15 mouse cellular contexts compared by ENCODE assay signal in genomic region chr14:55575711-55576110, GRCm38 (mm10). TPM values are rescaled to one million over a fixed set of nuclear protein-coding genes. Genes with fewer than 3 reads are reported as not detected.
A peak's percentile ranks its signal among the peaks of the same experiment; 100 is the strongest.
DNase-seq lines count a peak whose midpoint lies in the region; ATAC-seq and TF ChIP-seq lines count a peak whose summit lies in the region.
"Had no signal": no experiment of that assay in that cellular context is flagged by ENCODE, and none has a peak within 500 bp of the region (broad histone marks: within the 10 kb centered on the region; RNA-seq: fewer than 3 reads in every experiment).

No protein-coding gene starts in this region.

- WGBS in stomach, embryonic 16.5 days: 76% methylated on average over 13 of the region's 13 CpGs
- WGBS in stomach, postnatal 0 days: 68% methylated on average over 13 of the region's 13 CpGs
- WGBS in kidney, embryonic 16.5 days: 73% methylated on average over 13 of the region's 13 CpGs

- DNase-seq in gastrocnemius, adult 18-20 months (ENCODE audit: low spot score): peak; percentile 50
- no peak for DNase-seq in gastrocnemius, postnatal 4 days (ENCODE audit: low spot score in 2 of 2)
- no peak for DNase-seq in stomach, postnatal 0 days (ENCODE audit: low spot score)
- DNase-seq in skeletal muscle tissue, adult 2 months (ENCODE audit: low read depth, low spot score): peak; percentile 65
- no peak for DNase-seq in right cerebral cortex, postnatal 10 days (ENCODE audit: low spot score in 2 of 2)
- DNase-seq: adrenal gland, postnatal 25 days; cerebellum, adult 9-10 months; spleen, adult 18-20 months; thymus, postnatal 36 days had no signal

- no peak overlapping the region for H3K27ac ChIP-seq in stomach, embryonic 16.5 days (ENCODE audit: low read length)
- no peak overlapping the region for H3K27ac ChIP-seq in stomach, postnatal 0 days (replicated peaks)
- H3K27ac ChIP-seq in kidney, embryonic 16.5 days (ENCODE audit: low read length): 0 out of 2 replicates have a peak overlapping the region, but pooled peaks have one; percentile 15

- peaks cover 5% of the 10 kb centered on the region for H3K36me3 ChIP-seq in stomach, embryonic 16.5 days (ENCODE audit: control insufficient read depth, insufficient read depth, low read length)
- peaks cover 2% of the 10 kb centered on the region; the same call in 1 of the 2 replicates for H3K36me3 ChIP-seq in stomach, postnatal 0 days (ENCODE audit: control insufficient read depth, insufficient read depth, low read length)
- H3K36me3 ChIP-seq in kidney, embryonic 16.5 days (ENCODE audit: insufficient read depth, low read length): peaks cover 7% of the 10 kb centered on the region

- TF ChIP-seq EP300 in stomach, postnatal 0 days (optimal IDR thresholded peaks at IDR 0.05): no peak

- no peak overlapping the region for H3K4me3 ChIP-seq in stomach, embryonic 16.5 days (replicated peaks; ENCODE audit: low read length)
- no peak overlapping the region for H3K4me3 ChIP-seq in stomach, postnatal 0 days (ENCODE audit: low read depth, low read length)
- H3K4me3 ChIP-seq in kidney, embryonic 16.5 days (ENCODE audit: low read length): no peak overlapping the region

- ATAC-seq in stomach, embryonic 16.5 days (ENCODE audit: insufficient read depth, low FRiP score): no peak
- no peak for ATAC-seq in stomach, postnatal 0 days (ENCODE audit: low FRiP score, low TSS enrichment)
- no peak for ATAC-seq in kidney, embryonic 16.5 days (ENCODE audit: low FRiP score, low TSS enrichment)
- no peak for ATAC-seq in granulocyte monocyte progenitor cell, adult 5-6 weeks (replicated peaks; ENCODE audit: poor library complexity, severe bottlenecking)
- ATAC-seq: hindbrain, embryonic 16.5 days; midbrain, embryonic 16.5 days had no signal

- peaks cover 13% of the 10 kb centered on the region for H3K4me1 ChIP-seq in stomach, embryonic 16.5 days (ENCODE audit: control insufficient read depth, insufficient read depth, low read length)
- H3K4me1 ChIP-seq in stomach, postnatal 0 days (replicated peaks; ENCODE audit: control insufficient read depth, insufficient read depth): no peaks in the 10 kb centered on the region
- peaks cover 22% of the 10 kb centered on the region for H3K4me1 ChIP-seq in kidney, embryonic 16.5 days (ENCODE audit: insufficient read depth, low read length)

- TF ChIP-seq CTCF in stomach, postnatal 0 days (IDR thresholded peaks at IDR 0.05; ENCODE audit: low read depth): no peak

- no peaks in the 10 kb centered on the region for H3K27me3 ChIP-seq in stomach, embryonic 16.5 days (ENCODE audit: control insufficient read depth, insufficient read depth, low read length)
- H3K27me3 ChIP-seq in stomach, postnatal 0 days (ENCODE audit: control insufficient read depth, insufficient read depth, low read length): no peaks in the 10 kb centered on the region
- H3K27me3 ChIP-seq in kidney, embryonic 16.5 days (ENCODE audit: insufficient read depth, low read length): no peaks in the 10 kb centered on the region

- H3K9ac ChIP-seq in stomach, embryonic 16.5 days (ENCODE audit: low read length): peak overlapping the region; percentile 39; the same call in 1 of the 2 replicates
- H3K9ac ChIP-seq in stomach, postnatal 0 days (ENCODE audit: low read length): no peak overlapping the region
- H3K9ac ChIP-seq in kidney, embryonic 16.5 days (replicated peaks; ENCODE audit: low read length): peak overlapping the region; percentile 53

- H3K4me2 ChIP-seq in stomach, embryonic 16.5 days (ENCODE audit: low read depth, low read length): 0 out of 2 replicates have a peak overlapping the region, but pooled peaks have one; percentile 21
- no peak overlapping the region for H3K4me2 ChIP-seq in stomach, postnatal 0 days (replicated peaks; ENCODE audit: low read depth)
- H3K4me2 ChIP-seq in kidney, embryonic 16.5 days (replicated peaks; ENCODE audit: low read depth, low read length): no peak overlapping the region

- no peaks in the 10 kb centered on the region for H3K9me3 ChIP-seq in stomach, embryonic 16.5 days (replicated peaks; ENCODE audit: control insufficient read depth, low read length)
- no peaks in the 10 kb centered on the region for H3K9me3 ChIP-seq in stomach, postnatal 0 days (ENCODE audit: control insufficient read depth, low read length)
- no peaks in the 10 kb centered on the region for H3K9me3 ChIP-seq in kidney, embryonic 16.5 days (ENCODE audit: low read length)

RNA-seq across cellular contexts. Expression of gene Fitm1, which starts 0.3 kb away (rescaled TPM):
- 100 to 1,000 TPM; 273 to 289 TPM for total RNA-seq in gastrocnemius, adult 18-20 months (2021)
- 100 to 1,000 TPM; 294 to 332 TPM for total RNA-seq in gastrocnemius, postnatal 4 days (2021)
- polyA plus RNA-seq in stomach, embryonic 16.5 days (2015; fragmentation: Nextera tagmentation; extraction: Ambion mirVana): 0.64 and 8.1 TPM in 2 replicates
- 0.30 and 0.35 TPM in 2 replicates for polyA plus RNA-seq in stomach, postnatal 0 days (2015; fragmentation: Nextera tagmentation; extraction: Ambion mirVana)
- 4.5 and 4.6 TPM in 2 replicates for polyA plus RNA-seq in kidney, embryonic 16.5 days (2015; fragmentation: Nextera tagmentation; extraction: Ambion mirVana)
- not detected in 2 replicates for total RNA-seq in granulocyte monocyte progenitor cell, adult 5-6 weeks (2014; fragmentation: Nextera tagmentation)
- 2.4 TPM in 1 of 2 replicates, not detected in the other for total RNA-seq in granulocyte monocyte progenitor cell, adult 5-6 weeks (2017)
- total RNA-seq: layer of hippocampus, postnatal 10 days had no signal
- polyA plus RNA-seq: midbrain, embryonic 16.5 days had no signal

RNA-seq across cellular contexts. Expression of gene Psme1, which starts 2.2 kb away (rescaled TPM):
- 10 to 100 TPM; 65.1 to 72.7 TPM for total RNA-seq in gastrocnemius, adult 18-20 months (2021)
- total RNA-seq in gastrocnemius, postnatal 4 days (2021): 10 to 100 TPM; 82.0 to 88.4 TPM
- polyA plus RNA-seq in stomach, embryonic 16.5 days (2015; fragmentation: Nextera tagmentation; extraction: Ambion mirVana): 149 and 162 TPM in 2 replicates
- 130 and 136 TPM in 2 replicates for polyA plus RNA-seq in stomach, postnatal 0 days (2015; fragmentation: Nextera tagmentation; extraction: Ambion mirVana)
- 156 and 168 TPM in 2 replicates for polyA plus RNA-seq in kidney, embryonic 16.5 days (2015; fragmentation: Nextera tagmentation; extraction: Ambion mirVana)
- total RNA-seq in granulocyte monocyte progenitor cell, adult 5-6 weeks (2014; fragmentation: Nextera tagmentation): 534 and 592 TPM in 2 replicates
- 280 and 325 TPM in 2 replicates for total RNA-seq in granulocyte monocyte progenitor cell, adult 5-6 weeks (2017)

RNA-seq across cellular contexts. Expression of gene Emc9, which starts 9.4 kb away (rescaled TPM):
- 10 to 100 TPM; 38.2 to 40.5 TPM for total RNA-seq in gastrocnemius, adult 18-20 months (2021)
- total RNA-seq in gastrocnemius, postnatal 4 days (2021): 10 to 100 TPM; 49.1 to 53.6 TPM
- polyA plus RNA-seq in stomach, embryonic 16.5 days (2015; fragmentation: Nextera tagmentation; extraction: Ambion mirVana): 11.4 and 11.5 TPM in 2 replicates
- polyA plus RNA-seq in stomach, postnatal 0 days (2015; fragmentation: Nextera tagmentation; extraction: Ambion mirVana): 13.1 and 14.5 TPM in 2 replicates
- 9.3 and 9.5 TPM in 2 replicates for polyA plus RNA-seq in kidney, embryonic 16.5 days (2015; fragmentation: Nextera tagmentation; extraction: Ambion mirVana)
- 0.85 TPM in 1 of 2 replicates, not detected in the other for total RNA-seq in granulocyte monocyte progenitor cell, adult 5-6 weeks (2014; fragmentation: Nextera tagmentation)
- 2.1 and 5.1 TPM in 2 replicates for total RNA-seq in granulocyte monocyte progenitor cell, adult 5-6 weeks (2017)

RNA-seq across cellular contexts. Expression of gene Psme2, which starts 15.2 kb away (rescaled TPM):
- 10 to 100 TPM; 50.1 to 56.1 TPM for total RNA-seq in gastrocnemius, adult 18-20 months (2021)
- 100 to 1,000 TPM; 124 to 153 TPM for total RNA-seq in gastrocnemius, postnatal 4 days (2021)
- polyA plus RNA-seq in stomach, embryonic 16.5 days (2015; fragmentation: Nextera tagmentation; extraction: Ambion mirVana): 203 and 283 TPM in 2 replicates
- polyA plus RNA-seq in stomach, postnatal 0 days (2015; fragmentation: Nextera tagmentation; extraction: Ambion mirVana): 268 and 316 TPM in 2 replicates
- 207 and 226 TPM in 2 replicates for polyA plus RNA-seq in kidney, embryonic 16.5 days (2015; fragmentation: Nextera tagmentation; extraction: Ambion mirVana)
- 330 and 352 TPM in 2 replicates for total RNA-seq in granulocyte monocyte progenitor cell, adult 5-6 weeks (2014; fragmentation: Nextera tagmentation)
- 225 and 247 TPM in 2 replicates for total RNA-seq in granulocyte monocyte progenitor cell, adult 5-6 weeks (2017)

RNA-seq across cellular contexts. Expression of gene A730061H03Rik, which starts 15.5 kb away (rescaled TPM):
- total RNA-seq in gastrocnemius, adult 18-20 months (2021): not detected
- 1 to 10 TPM in 1 of 2 experiments, not detected in 1; 1.4 TPM for total RNA-seq in gastrocnemius, postnatal 4 days (2021)
- 0.89 and 1.2 TPM in 2 replicates for polyA plus RNA-seq in stomach, embryonic 16.5 days (2015; fragmentation: Nextera tagmentation; extraction: Ambion mirVana)
- polyA plus RNA-seq in stomach, postnatal 0 days (2015; fragmentation: Nextera tagmentation; extraction: Ambion mirVana): 0.57 and 0.93 TPM in 2 replicates
- polyA plus RNA-seq in kidney, embryonic 16.5 days (2015; fragmentation: Nextera tagmentation; extraction: Ambion mirVana): 1.2 and 1.6 TPM in 2 replicates
- 1.9 TPM in 1 of 2 replicates, not detected in the other for total RNA-seq in granulocyte monocyte progenitor cell, adult 5-6 weeks (2014; fragmentation: Nextera tagmentation)
- total RNA-seq in granulocyte monocyte progenitor cell, adult 5-6 weeks (2017): 1.0 TPM in 1 of 2 replicates, not detected in the other

Comparison
In these comparisons a context has a peak if more than half of its experiments do, and no peak if none do; other contexts are left out.
1. DNase-seq: peak in gastrocnemius, adult 18-20 months (single experiment) and skeletal muscle tissue, adult 2 months (single experiment); none in gastrocnemius, postnatal 4 days (0 of 2), stomach, postnatal 0 days (single experiment) and right cerebral cortex, postnatal 10 days (0 of 2).
2. RNA of gene Fitm1, which starts 0.3 kb away (total RNA-seq): 294 to 332 TPM in gastrocnemius, postnatal 4 days and 273 to 289 TPM in gastrocnemius, adult 18-20 months; 2.4 TPM in granulocyte monocyte progenitor cell, adult 5-6 weeks; every median in the first group is over 10 times any median in the second.
3. RNA of gene Emc9, which starts 9.4 kb away (total RNA-seq): 49.1 to 53.6 TPM in gastrocnemius, postnatal 4 days and 38.2 to 40.5 TPM in gastrocnemius, adult 18-20 months; 0.85 to 5.1 TPM in granulocyte monocyte progenitor cell, adult 5-6 weeks; every median in the first group is over 4 times any median in the second.